Mouse (Mus musculus) stomach, embryonic 16.5 days (tissue): Measurements from ENCODE around the gene Hoxc4. TPM values are rescaled to one million over a fixed set of nuclear protein-coding genes. Genes with fewer than 3 reads are reported as not detected.

Experiments
- ATAC-seq: fragments of 200-750 bp; cut with Nextera tagmentation; 2 replicates; pipeline ENCODE4 v1.8.0; 2017; ENCODE audit warnings: moderate number of reproducible peaks, moderate TSS enrichment; ENCODE audit not compliant: insufficient read depth, low FRiP score
- H3K27ac ChIP-seq: fragments of 300-500 bp; sonication (generic); 2 replicates; pipeline ENCODE4 v1.5.1; 2014; ENCODE audit warnings: low read length
- H3K27me3 ChIP-seq: fragments of 300-500 bp; sonication (generic); 2 replicates; pipeline ENCODE4 v1.6.1; 2014; ENCODE audit warnings: low read length, control low read depth, mixed read lengths; ENCODE audit not compliant: control insufficient read depth, insufficient read depth
- H3K36me3 ChIP-seq: fragments of 300-500 bp; sonication (generic); 2 replicates; pipeline ENCODE4 v1.6.1; 2014; ENCODE audit warnings: low read length; ENCODE audit not compliant: control insufficient read depth, insufficient read depth
- H3K4me1 ChIP-seq: fragments of 300-500 bp; sonication (generic); 2 replicates; pipeline ENCODE4 v1.6.1; 2014; ENCODE audit warnings: low read length, control low read depth, mixed read lengths; ENCODE audit not compliant: control insufficient read depth, insufficient read depth
- H3K4me2 ChIP-seq: fragments of 300-500 bp; sonication (generic); 2 replicates; pipeline ENCODE4 v1.6.1; 2014; ENCODE audit warnings: low read depth, low read length, mixed read lengths
- H3K4me3 ChIP-seq: fragments of 300-500 bp; sonication (generic); replicated peaks from 2 replicates; pipeline ENCODE4 v1.5.1; 2014; ENCODE audit warnings: mild to moderate bottlenecking, low read length
- H3K9ac ChIP-seq: fragments of 300-500 bp; sonication (generic); 2 replicates; pipeline ENCODE4 v1.6.1; 2014; ENCODE audit warnings: low read length
- H3K9me3 ChIP-seq: fragments of 300-500 bp; sonication (generic); replicated peaks from 2 replicates; pipeline ENCODE4 v1.6.1; 2016; ENCODE audit warnings: low read length, control low read depth; ENCODE audit not compliant: control insufficient read depth
- WGBS: fragments of 180-500 bp; shearing (Covaris S2); extraction: QIAGEN DNeasy Blood & Tissue Kit; methylation state at CpG from one replicate; pipeline ENCODE4 v1.1.7; 2014; 5-methylcytosine and 5-hydroxymethylcytosine counted together
- polyA plus RNA-seq: library from polyadenylated mRNA; unstranded; fragments of >200 nt; fragmentation: Nextera tagmentation; extraction: Ambion mirVana; gene quantifications from 2 replicates; pipeline ENCODE4 v1.2.1, GENCODE M21; 2015

Gene Hoxc4
- polyA plus RNA-seq, 1 experiment from 2014 or later = 19.0 TPM

GRCm38 (mm10) chr15:103005308-103005707 lies 13.4 kb upstream of the Hoxc4 start:
- peak overlapping the region; percentile 8; the same call in 1 of the 2 replicates for H3K9ac ChIP-seq
- ATAC-seq = 0 out of 2 replicates have a peak, but pooled peaks have one; percentile 24
- WGBS = 4% methylated on average over 17 of the region's 17 CpGs
- peak overlapping the region; percentile 75 for H3K27ac ChIP-seq
- H3K9me3 ChIP-seq = no peaks in the 10 kb centered on the region
- no peak overlapping the region for H3K4me3 ChIP-seq
- peaks cover 94% of the 10 kb centered on the region for H3K27me3 ChIP-seq
- H3K4me1 ChIP-seq = peaks cover 5% of the 10 kb centered on the region; the same call in 1 of the 2 replicates
- H3K4me2 ChIP-seq = peak overlapping the region; percentile 8
- H3K36me3 ChIP-seq = no peaks in the 10 kb centered on the region

GRCm38 (mm10) chr15:103005797-103006196 lies 12.9 kb upstream of the Hoxc4 start:
- no peak overlapping the region for H3K4me3 ChIP-seq
- H3K36me3 ChIP-seq = no peaks in the 10 kb centered on the region
- H3K9me3 ChIP-seq = no peaks in the 10 kb centered on the region
- peaks cover 2% of the 10 kb centered on the region; the same call in 1 of the 2 replicates for H3K4me1 ChIP-seq
- peaks cover 94% of the 10 kb centered on the region for H3K27me3 ChIP-seq
- peak overlapping the region; percentile 8; the same call in 1 of the 2 replicates for H3K9ac ChIP-seq
- peak overlapping the region; percentile 75 for H3K27ac ChIP-seq
- WGBS = 18% methylated on average over 5 of the region's 5 CpGs
- peak overlapping the region; percentile 8 for H3K4me2 ChIP-seq
- ATAC-seq = no peak

GRCm38 (mm10) chr15:103006326-103006725 lies 12.4 kb upstream of the Hoxc4 start:
- Histone ChIP-seq H3K4me3 (no peak overlapping the region), H3K4me1 (no peaks in the 10 kb centered on the region)

GRCm38 (mm10) chr15:103009265-103010111 lies 9.2 kb upstream of the Hoxc4 start:
- Histone ChIP-seq H3K27me3 (peaks cover 86% of the 10 kb centered on the region), H3K36me3 (no peaks in the 10 kb centered on the region), H3K27ac (peak overlapping the region; percentile 82), H3K4me3 (peak overlapping the region; percentile 42), H3K4me2 (peak overlapping the region; percentile 53), H3K4me1 (peaks cover 9% of the 10 kb centered on the region; the same call in 1 of the 2 replicates), H3K9ac (peak overlapping the region; percentile 69), H3K9me3 (no peaks in the 10 kb centered on the region)
- no peak for ATAC-seq
- 6% methylated on average over 27 of the region's 27 CpGs for WGBS

More at GRCm38 (mm10) chr15:103006326-103006725, 12.4 kb upstream of the Hoxc4 start:
- no peaks in the 10 kb centered on the region for H3K36me3 ChIP-seq
- WGBS = 26% methylated on average over 1 of the region's 1 CpGs
- H3K27me3 ChIP-seq = peaks cover 94% of the 10 kb centered on the region
- H3K9me3 ChIP-seq = no peaks in the 10 kb centered on the region
- H3K4me2 ChIP-seq = peak overlapping the region; percentile 8; the same call in 1 of the 2 replicates
- peak overlapping the region; percentile 75; the same call in 1 of the 2 replicates for H3K27ac ChIP-seq
- no peak overlapping the region for H3K9ac ChIP-seq
- no peak for ATAC-seq

GRCm38 (mm10) chr15:103010112-103010846 lies 8.5 kb upstream of the Hoxc4 start:
- WGBS = 12% methylated on average over 31 of the region's 31 CpGs
- H3K27me3 ChIP-seq = peaks cover 80% of the 10 kb centered on the region
- H3K9me3 ChIP-seq = no peaks in the 10 kb centered on the region
- H3K36me3 ChIP-seq = no peaks in the 10 kb centered on the region
- peak overlapping the region; percentile 82 for H3K27ac ChIP-seq
- peak overlapping the region; percentile 42 for H3K4me3 ChIP-seq
- no peak for ATAC-seq
- peak overlapping the region; percentile 69 for H3K9ac ChIP-seq
- peaks cover 9% of the 10 kb centered on the region; the same call in 1 of the 2 replicates for H3K4me1 ChIP-seq
- peak overlapping the region; percentile 53 for H3K4me2 ChIP-seq

GRCm38 (mm10) chr15:103010847-103011555 lies 7.7 kb upstream of the Hoxc4 start:
- Histone ChIP-seq H3K4me3 (peak overlapping the region; percentile 42), H3K9ac (peak overlapping the region; percentile 69), H3K9me3 (no peaks in the 10 kb centered on the region), H3K27ac (peak overlapping the region; percentile 82), H3K4me2 (peak overlapping the region; percentile 53), H3K27me3 (peaks cover 80% of the 10 kb centered on the region), H3K36me3 (no peaks in the 10 kb centered on the region), H3K4me1 (peaks cover 13% of the 10 kb centered on the region; the same call in 1 of the 2 replicates)
- no peak for ATAC-seq
- 22% methylated on average over 28 of the region's 28 CpGs for WGBS

GRCm38 (mm10) chr15:103011928-103012486 lies 6.7 kb upstream of the Hoxc4 start:
- Histone ChIP-seq H3K27ac (peak overlapping the region; percentile 79), H3K9ac (peak overlapping the region; percentile 74), H3K4me1 (peaks cover 17% of the 10 kb centered on the region; the same call in 1 of the 2 replicates)

GRCm38 (mm10) chr15:103013238-103013984 lies 5.3 kb upstream of the Hoxc4 start:
- Histone ChIP-seq H3K4me3 (peak overlapping the region; percentile 62), H3K9me3 (no peaks in the 10 kb centered on the region), H3K4me1 (peaks cover 22% of the 10 kb centered on the region; the same call in 1 of the 2 replicates), H3K4me2 (peak overlapping the region; percentile 69), H3K27ac (peak overlapping the region; percentile 98), H3K9ac (peak overlapping the region; percentile 84), H3K36me3 (no peaks in the 10 kb centered on the region), H3K27me3 (peaks cover 68% of the 10 kb centered on the region)
- ATAC-seq = peak; percentile 47; the same call in 1 of the 2 replicates
- 5% methylated on average over 17 of the region's 17 CpGs for WGBS

More at GRCm38 (mm10) chr15:103011928-103012486, 6.7 kb upstream of the Hoxc4 start:
- Histone ChIP-seq H3K36me3 (no peaks in the 10 kb centered on the region), H3K27me3 (peaks cover 77% of the 10 kb centered on the region), H3K9me3 (no peaks in the 10 kb centered on the region), H3K4me3 (peak overlapping the region; percentile 41), H3K4me2 (peak overlapping the region; percentile 50)
- ATAC-seq = 0 out of 2 replicates have a peak, but pooled peaks have one; percentile 13
- WGBS = 23% methylated on average over 26 of the region's 26 CpGs
